Mouse (Mus musculus) stomach, embryonic 14.5 days (tissue): ENCODE results near the gene Tasp1. TPM values are rescaled to one million over a fixed set of nuclear protein-coding genes. Genes with fewer than 3 reads are reported as not detected.
"Not testable (repeated sequence)": the region's sequence is repeated elsewhere in the genome, so short reads cannot be mapped to it uniquely, and the experiment has no call there.

Experiments
- ATAC-seq: fragments of 200-750 bp; cut with Nextera tagmentation; 2 replicates; pipeline ENCODE4 v1.8.0; 2017; ENCODE audit warnings: low read depth, moderate TSS enrichment; ENCODE audit not compliant: insufficient number of reproducible peaks, insufficient read depth, low FRiP score
- H3K27ac ChIP-seq: fragments of 300-500 bp; sonication (generic); 2 replicates; pipeline ENCODE4 v1.5.1; 2014; ENCODE audit warnings: mild to moderate bottlenecking, low read length, moderate library complexity, mixed read lengths
- H3K27me3 ChIP-seq: fragments of 300-500 bp; sonication (generic); 2 replicates; pipeline ENCODE4 v1.6.1; 2014; ENCODE audit warnings: low read length, control low read depth, mixed read lengths; ENCODE audit not compliant: control insufficient read depth, insufficient read depth
- H3K36me3 ChIP-seq: fragments of 300-500 bp; sonication (generic); 2 replicates; pipeline ENCODE4 v1.6.1; 2014; ENCODE audit warnings: mild to moderate bottlenecking, control low read depth, low read length, moderate library complexity, mixed read lengths; ENCODE audit not compliant: control insufficient read depth, insufficient read depth
- H3K4me1 ChIP-seq: fragments of 300-500 bp; sonication (generic); 2 replicates; pipeline ENCODE4 v1.6.1; 2014; ENCODE audit warnings: low read length, control low read depth, mixed read lengths; ENCODE audit not compliant: control insufficient read depth, insufficient read depth
- H3K4me2 ChIP-seq: fragments of 300-500 bp; sonication (generic); replicated peaks from 2 replicates; pipeline ENCODE4 v1.6.1; 2014; ENCODE audit warnings: low read depth, low read length, control low read depth
- H3K4me3 ChIP-seq: fragments of 300-500 bp; sonication (generic); 2 replicates; pipeline ENCODE4 v1.5.1; 2014; ENCODE audit warnings: low read depth, low read length, control low read depth
- H3K9ac ChIP-seq: fragments of 300-500 bp; sonication (generic); replicated peaks from 2 replicates; pipeline ENCODE4 v1.6.1; 2014; ENCODE audit warnings: low read depth, mild to moderate bottlenecking, control low read depth, low read length, moderate library complexity, mixed read lengths
- H3K9me3 ChIP-seq: fragments of 300-500 bp; sonication (generic); 2 replicates; pipeline ENCODE4 v1.6.1; 2016; ENCODE audit warnings: low read depth, low read length, control low read depth; ENCODE audit not compliant: control insufficient read depth
- WGBS: fragments of 180-500 bp; shearing (Covaris S2); extraction: QIAGEN DNeasy Blood & Tissue Kit; methylation state at CpG from one replicate; pipeline ENCODE4 v1.1.7; 2014; 5-methylcytosine and 5-hydroxymethylcytosine counted together
- polyA plus RNA-seq: library from polyadenylated mRNA; unstranded; fragments of >200 nt; fragmentation: Nextera tagmentation; extraction: Ambion mirVana; gene quantifications from 2 replicates; pipeline ENCODE4 v1.2.1, GENCODE M21; 2014

Tasp1 gene
- polyA plus RNA-seq, 1 experiment from 2014 or later, result 23.4 TPM

- no peaks in the 10 kb centered on the region for H3K4me1 ChIP-seq
- WGBS, result 66% methylated on average over 2 of the region's 2 CpGs
Measured at GRCm38 (mm10) chr2:139937581-139937980, 129.0 kb downstream of the Tasp1 start.

GRCm38 (mm10) chr2:139934577-139934976 is 132.0 kb downstream of the Tasp1 start:
- 85% methylated on average over 10 of the region's 10 CpGs for WGBS
- no peak for ATAC-seq

More at GRCm38 (mm10) chr2:139937581-139937980, 129.0 kb downstream of the Tasp1 start:
- Histone ChIP-seq H3K4me3 (no peak overlapping the region), H3K27ac (no peak overlapping the region), H3K27me3 (no peaks in the 10 kb centered on the region), H3K4me2 (no peak overlapping the region), H3K36me3 (no peaks in the 10 kb centered on the region), H3K9ac (no peak overlapping the region), H3K9me3 (no peaks in the 10 kb centered on the region)
- no peak for ATAC-seq

GRCm38 (mm10) chr2:139934033-139934572 is 132.5 kb downstream of the Tasp1 start:
- Histone ChIP-seq H3K4me1 (peaks cover 2% of the 10 kb centered on the region; the same call in 1 of the 2 replicates), H3K4me3 (no peak overlapping the region), H3K27ac (no peak overlapping the region), H3K27me3 (no peaks in the 10 kb centered on the region), H3K9me3 (no peaks in the 10 kb centered on the region), H3K9ac (no peak overlapping the region), H3K4me2 (no peak overlapping the region), H3K36me3 (no peaks in the 10 kb centered on the region)
- WGBS, result 48% methylated on average over 4 of the region's 4 CpGs
- ATAC-seq, result no peak

More at GRCm38 (mm10) chr2:139934577-139934976, 132.0 kb downstream of the Tasp1 start:
- Histone ChIP-seq H3K9ac (no peak overlapping the region), H3K27me3 (no peaks in the 10 kb centered on the region), H3K4me2 (no peak overlapping the region), H3K36me3 (no peaks in the 10 kb centered on the region), H3K27ac (no peak overlapping the region), H3K4me3 (no peak overlapping the region), H3K9me3 (no peaks in the 10 kb centered on the region), H3K4me1 (peaks cover 2% of the 10 kb centered on the region; the same call in 1 of the 2 replicates)

- 66% methylated on average over 2 of the region's 2 CpGs for WGBS
- H3K27ac ChIP-seq, result no peak overlapping the region
- no peak for ATAC-seq
Measured at GRCm38 (mm10) chr2:139932211-139932610, 134.4 kb downstream of the Tasp1 start.

GRCm38 (mm10) chr2:139924937-139925336 is 141.7 kb downstream of the Tasp1 start:
- Histone ChIP-seq H3K4me3 (no peak overlapping the region), H3K9me3 (no peaks in the 10 kb centered on the region), H3K36me3 (no peaks in the 10 kb centered on the region), H3K4me2 (no peak overlapping the region), H3K27me3 (no peaks in the 10 kb centered on the region), H3K9ac (no peak overlapping the region), H3K27ac (no peak overlapping the region), H3K4me1 (no peaks in the 10 kb centered on the region)
- 16% methylated on average over 1 of the region's 1 CpGs for WGBS
- no peak for ATAC-seq

More at GRCm38 (mm10) chr2:139932211-139932610, 134.4 kb downstream of the Tasp1 start:
- Histone ChIP-seq H3K4me1 (peaks cover 2% of the 10 kb centered on the region; the same call in 1 of the 2 replicates), H3K9ac (no peak overlapping the region), H3K36me3 (no peaks in the 10 kb centered on the region), H3K4me3 (no peak overlapping the region), H3K9me3 (no peaks in the 10 kb centered on the region), H3K27me3 (no peaks in the 10 kb centered on the region), H3K4me2 (no peak overlapping the region)

GRCm38 (mm10) chr2:139921395-139921794 is 145.2 kb downstream of the Tasp1 start:
- H3K36me3 ChIP-seq, H3K9ac ChIP-seq, H3K4me2 ChIP-seq, H3K4me3 ChIP-seq, H3K27ac ChIP-seq, ATAC-seq, H3K27me3 ChIP-seq, H3K4me1 ChIP-seq, H3K9me3 ChIP-seq: not testable (repeated sequence)

- H3K4me3 ChIP-seq, result no peak overlapping the region
- no peaks in the 10 kb centered on the region for H3K9me3 ChIP-seq
- 56% methylated on average over 2 of the region's 2 CpGs for WGBS
- H3K4me1 ChIP-seq, result no peaks in the 10 kb centered on the region
- no peak overlapping the region for H3K27ac ChIP-seq
- no peak for ATAC-seq
- no peak overlapping the region for H3K9ac ChIP-seq
- no peaks in the 10 kb centered on the region for H3K27me3 ChIP-seq
- H3K4me2 ChIP-seq, result no peak overlapping the region
- H3K36me3 ChIP-seq, result no peaks in the 10 kb centered on the region
Measured at GRCm38 (mm10) chr2:139919757-139920156, 146.8 kb downstream of the Tasp1 start.

- no peak overlapping the region for H3K4me2 ChIP-seq
Measured at GRCm38 (mm10) chr2:139906441-139907157, 160.0 kb downstream of the Tasp1 start.

More at GRCm38 (mm10) chr2:139906441-139907157, 160.0 kb downstream of the Tasp1 start:
- Histone ChIP-seq H3K4me1 (no peaks in the 10 kb centered on the region), H3K27me3 (no peaks in the 10 kb centered on the region), H3K36me3 (no peaks in the 10 kb centered on the region), H3K27ac (no peak overlapping the region), H3K4me3 (no peak overlapping the region), H3K9ac (no peak overlapping the region), H3K9me3 (no peaks in the 10 kb centered on the region)
- 89% methylated on average over 9 of the region's 9 CpGs for WGBS
- no peak for ATAC-seq
